Mouse (Mus musculus): Measurements from ENCODE around the gene Lfng. TPM values are rescaled to one million over a fixed set of nuclear protein-coding genes. Genes with fewer than 3 reads are reported as not detected.

The Lfng gene
- polyA plus RNA-seq, 2 experiments: 19.2 to 38.9 TPM

- no peak for DNase-seq (ENCODE audit: low spot score)
- Histone ChIP-seq H3K27ac (replicated peaks; ENCODE audit: low read depth, low read length) (no peak overlapping the region), H3K9ac (ENCODE audit: low read depth, low read length, severe bottlenecking) (no peak overlapping the region), H3K36me3 (ENCODE audit: control insufficient read depth, insufficient read depth, low read length) (peaks cover 47% of the 10 kb centered on the region), H3K9me3 (ENCODE audit: control insufficient read depth, low read length) (no peaks in the 10 kb centered on the region), H3K4me2 (replicated peaks; ENCODE audit: low read depth, low read length, severe bottlenecking) (no peak overlapping the region), H3K4me3 (replicated peaks; ENCODE audit: low read length) (no peak overlapping the region), H3K4me1 (ENCODE audit: control insufficient read depth, insufficient read depth, low read length) (peaks cover 41% of the 10 kb centered on the region), H3K27me3 (ENCODE audit: control insufficient read depth, insufficient read depth, low read length) (no peaks in the 10 kb centered on the region)
- ATAC-seq (ENCODE audit: low FRiP score, low read depth): no peak
- WGBS: 87% methylated on average over 6 of the region's 6 CpGs
- no peak for TF ChIP-seq POLR2A (IDR thresholded peaks at IDR 0.05; ENCODE audit: borderline replicate concordance, extremely low read depth, insufficient read depth, insufficient read length)
Measured at GRCm38 (mm10) chr5:140644263-140644662, 37.1 kb downstream of the Lfng start.

GRCm38 (mm10) chr5:140644702-140645201, 37.6 kb downstream of the Lfng start:
- WGBS: 83% methylated on average over 15 of the region's 15 CpGs
- Histone ChIP-seq H3K4me1 (ENCODE audit: control insufficient read depth, insufficient read depth, low read length) (peaks cover 46% of the 10 kb centered on the region), H3K4me3 (replicated peaks; ENCODE audit: low read length) (no peak overlapping the region), H3K4me2 (replicated peaks; ENCODE audit: low read depth, low read length, severe bottlenecking) (no peak overlapping the region), H3K9me3 (ENCODE audit: control insufficient read depth, low read length) (no peaks in the 10 kb centered on the region), H3K36me3 (ENCODE audit: control insufficient read depth, insufficient read depth, low read length) (peaks cover 42% of the 10 kb centered on the region), H3K27ac (replicated peaks; ENCODE audit: low read depth, low read length) (no peak overlapping the region), H3K9ac (ENCODE audit: low read depth, low read length, severe bottlenecking) (no peak overlapping the region), H3K27me3 (ENCODE audit: control insufficient read depth, insufficient read depth, low read length) (no peaks in the 10 kb centered on the region)
- no peak for DNase-seq (ENCODE audit: low spot score)
- no peak for ATAC-seq (ENCODE audit: low FRiP score, low read depth)
- no peak for TF ChIP-seq POLR2A (IDR thresholded peaks at IDR 0.05; ENCODE audit: borderline replicate concordance, extremely low read depth, insufficient read depth, insufficient read length)

GRCm38 (mm10) chr5:140645454-140645853, 38.3 kb downstream of the Lfng start:
- TF ChIP-seq POLR2A (IDR thresholded peaks at IDR 0.05; ENCODE audit: borderline replicate concordance, extremely low read depth, insufficient read depth, insufficient read length): no peak
- Histone ChIP-seq H3K9me3 (ENCODE audit: control insufficient read depth, low read length) (no peaks in the 10 kb centered on the region), H3K4me3 (replicated peaks; ENCODE audit: low read length) (no peak overlapping the region), H3K4me2 (replicated peaks; ENCODE audit: low read depth, low read length, severe bottlenecking) (no peak overlapping the region), H3K4me1 (ENCODE audit: control insufficient read depth, insufficient read depth, low read length) (peaks cover 47% of the 10 kb centered on the region), H3K27me3 (ENCODE audit: control insufficient read depth, insufficient read depth, low read length) (no peaks in the 10 kb centered on the region), H3K27ac (replicated peaks; ENCODE audit: low read depth, low read length) (no peak overlapping the region), H3K9ac (ENCODE audit: low read depth, low read length, severe bottlenecking) (no peak overlapping the region), H3K36me3 (ENCODE audit: control insufficient read depth, insufficient read depth, low read length) (peaks cover 36% of the 10 kb centered on the region)
- WGBS: 96% methylated on average over 4 of the region's 4 CpGs
- ATAC-seq (ENCODE audit: low FRiP score, low read depth) (no peak), DNase-seq (ENCODE audit: low spot score) (no peak)

- H3K4me1 ChIP-seq (ENCODE audit: control insufficient read depth, insufficient read depth, low read length): peaks cover 40% of the 10 kb centered on the region
- ATAC-seq (ENCODE audit: low FRiP score, low read depth) (no peak), DNase-seq (ENCODE audit: low spot score) (no peak)
- H3K4me2 ChIP-seq (replicated peaks; ENCODE audit: low read depth, low read length, severe bottlenecking): peak overlapping the region; percentile 93
- TF ChIP-seq POLR2A (IDR thresholded peaks at IDR 0.05; ENCODE audit: borderline replicate concordance, extremely low read depth, insufficient read depth, insufficient read length): no peak
- no peak overlapping the region for H3K27ac ChIP-seq (replicated peaks; ENCODE audit: low read depth, low read length)
- peak overlapping the region; percentile 98; the same call in 1 of the 2 replicates for H3K9ac ChIP-seq (ENCODE audit: low read depth, low read length, severe bottlenecking)
- H3K9me3 ChIP-seq (ENCODE audit: control insufficient read depth, low read length): no peaks in the 10 kb centered on the region
- H3K4me3 ChIP-seq (replicated peaks; ENCODE audit: low read length): peak overlapping the region; percentile 95; the same call in 1 of the 2 replicates
- H3K27me3 ChIP-seq (ENCODE audit: control insufficient read depth, insufficient read depth, low read length): no peaks in the 10 kb centered on the region
- peaks cover 35% of the 10 kb centered on the region for H3K36me3 ChIP-seq (ENCODE audit: control insufficient read depth, insufficient read depth, low read length)
- WGBS: 91% methylated on average over 6 of the region's 6 CpGs
Measured at GRCm38 (mm10) chr5:140646171-140646570, 39.1 kb downstream of the Lfng start.

GRCm38 (mm10) chr5:140647031-140647760, 40.1 kb downstream of the Lfng start:
- Histone ChIP-seq H3K36me3 (ENCODE audit: control insufficient read depth, insufficient read depth, low read length) (peaks cover 35% of the 10 kb centered on the region), H3K9ac (ENCODE audit: low read depth, low read length, severe bottlenecking) (peak overlapping the region; percentile 98), H3K27me3 (ENCODE audit: control insufficient read depth, insufficient read depth, low read length) (no peaks in the 10 kb centered on the region), H3K9me3 (ENCODE audit: control insufficient read depth, low read length) (no peaks in the 10 kb centered on the region), H3K4me2 (replicated peaks; ENCODE audit: low read depth, low read length, severe bottlenecking) (peak overlapping the region; percentile 93), H3K4me3 (replicated peaks; ENCODE audit: low read length) (peak overlapping the region; percentile 95), H3K27ac (replicated peaks; ENCODE audit: low read depth, low read length) (0 out of 2 replicates have a peak overlapping the region, but pooled peaks have one; percentile 79), H3K4me1 (ENCODE audit: control insufficient read depth, insufficient read depth, low read length) (peaks cover 29% of the 10 kb centered on the region)
- no peak for TF ChIP-seq POLR2A (IDR thresholded peaks at IDR 0.05; ENCODE audit: borderline replicate concordance, extremely low read depth, insufficient read depth, insufficient read length)
- 59% methylated on average over 13 of the region's 13 CpGs for WGBS
- DNase-seq (ENCODE audit: low spot score): no peak
- no peak for ATAC-seq (ENCODE audit: low FRiP score, low read depth)

All from limb, embryonic 14.5 days (tissue).